Mouse (Mus musculus): ENCODE measurements around the gene Wbp1.
A peak's percentile ranks its signal among the peaks of the same experiment; 100 is the strongest.

The Wbp1 gene

DNA sequence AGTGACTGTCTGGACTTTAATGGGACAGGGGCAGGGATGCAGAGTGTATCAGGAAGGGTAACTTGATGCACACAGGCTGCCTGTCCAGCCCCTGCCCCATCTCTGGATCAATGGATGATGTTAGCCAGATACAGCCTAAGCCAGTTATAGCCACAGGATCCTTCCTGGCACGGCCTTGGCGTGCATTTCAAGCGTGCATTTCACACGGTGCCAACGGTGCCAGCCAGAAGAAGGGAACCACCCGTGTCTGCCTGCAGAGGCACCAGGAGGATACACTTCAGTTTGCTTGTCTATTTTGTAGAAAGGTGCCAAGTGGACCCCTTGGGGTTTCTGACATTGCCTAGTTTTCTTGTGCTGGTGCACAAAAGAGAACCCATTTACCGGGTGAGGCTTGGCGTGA, 18.7 kb upstream of the Wbp1 start:
- no peak for DNase-seq (ENCODE audit: low read depth)

GRCm38 (mm10) chr6:83138056-83138455, 16.7 kb upstream of the Wbp1 start:
- DNase-seq (ENCODE audit: low read depth), result no peak

GRCm38 (mm10) chr6:83137576-83137950, 16.2 kb upstream of the Wbp1 start:
- DNase-seq (ENCODE audit: low read depth), result no peak

GRCm38 (mm10) chr6:83136881-83137575, 15.7 kb upstream of the Wbp1 start:
- no peak for DNase-seq (ENCODE audit: low read depth)

DNA sequence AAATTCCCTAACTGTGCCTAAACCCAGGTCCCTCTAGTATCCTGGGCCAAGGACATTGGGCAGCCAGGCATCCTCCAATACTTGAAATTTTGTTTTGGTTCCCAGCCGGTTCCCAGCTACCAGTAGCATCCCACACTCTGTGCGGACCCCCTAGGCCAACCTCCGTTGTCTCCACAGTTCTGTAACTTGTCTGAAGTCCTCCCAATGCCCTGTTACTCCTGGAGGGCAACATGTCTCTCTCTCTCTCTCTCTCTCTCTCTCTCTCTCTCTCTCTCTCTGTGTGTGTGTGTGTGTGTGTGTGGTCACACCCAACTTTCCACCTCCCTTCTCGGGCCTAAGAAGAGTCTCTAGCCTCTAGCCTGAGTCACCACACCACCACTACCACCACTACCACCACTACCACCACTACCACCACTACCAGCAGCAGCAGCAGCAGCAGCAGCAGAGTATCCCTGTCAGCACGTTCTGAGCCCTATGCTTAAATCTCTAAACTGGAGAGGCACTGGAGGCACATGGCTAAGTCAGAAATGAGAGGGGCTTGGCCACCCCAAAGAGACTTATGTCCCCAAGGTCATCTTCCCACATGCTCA, 15.0 kb upstream of the Wbp1 start:
- DNase-seq (ENCODE audit: low read depth), result no peak

GRCm38 (mm10) chr6:83135571-83136161, 14.3 kb upstream of the Wbp1 start:
- DNase-seq (ENCODE audit: low read depth), result no peak

DNA sequence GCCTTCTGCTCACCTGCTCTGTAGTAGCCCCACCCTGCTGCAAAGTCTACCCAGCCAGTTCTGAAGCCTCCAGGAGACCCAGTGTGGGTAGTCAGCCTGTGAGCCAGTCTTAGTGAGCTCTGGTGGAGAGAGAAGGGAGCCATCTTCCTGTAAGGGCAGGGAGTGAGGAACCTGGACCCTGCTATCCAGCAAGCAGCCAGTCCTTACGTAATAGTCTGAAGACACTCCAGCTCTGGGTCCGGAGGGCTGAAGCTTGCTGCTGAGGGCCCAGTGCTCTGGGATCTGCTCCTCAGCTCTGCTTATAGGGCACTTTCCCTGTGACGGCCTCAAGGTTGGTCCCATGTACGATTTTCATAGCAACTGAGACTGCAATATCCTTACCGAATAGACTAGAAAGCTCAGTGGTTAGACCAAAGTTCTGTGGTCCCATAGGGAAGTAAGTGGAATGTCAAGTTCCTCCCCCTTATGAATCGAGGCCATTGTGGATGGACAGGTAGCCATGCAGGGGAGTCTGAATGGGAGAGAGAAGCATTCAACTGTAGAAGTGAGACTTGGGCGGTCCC, 13.7 kb upstream of the Wbp1 start, which contains the start of gene Rtkn:
Rtkn (plus strand) TSS at position 513 of the 563 bp plus-strand sequence.
- DNase-seq (ENCODE audit: low read depth), result no peak

DNA sequence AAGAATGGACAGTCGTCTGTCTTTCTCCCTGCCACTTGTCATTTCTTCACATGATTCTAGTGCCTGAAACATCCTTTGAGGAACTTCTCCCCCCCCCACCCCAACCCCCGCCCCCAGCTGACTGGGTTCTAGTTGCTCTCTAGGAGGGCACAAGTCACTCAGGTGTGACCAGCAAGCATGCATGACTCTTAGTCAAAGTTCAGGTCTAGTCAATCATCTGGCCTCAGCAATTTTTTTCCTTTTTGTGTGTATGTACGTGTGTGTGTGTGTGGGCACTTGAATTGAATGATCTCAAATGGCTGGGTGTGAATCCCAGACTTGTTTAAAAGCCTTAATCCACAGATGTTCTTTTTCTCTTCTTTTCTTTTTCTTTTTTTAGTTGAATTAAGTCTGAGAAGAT, 12.9 kb upstream of the Wbp1 start:
- no peak for DNase-seq (ENCODE audit: low read depth)

- no peak for DNase-seq (ENCODE audit: low read depth)
These were observed 11.0 kb upstream of the Wbp1 start for GRCm38 (mm10) chr6:83132176-83132919.

- DNase-seq (ENCODE audit: low read depth), result no peak
These were observed 10.2 kb upstream of the Wbp1 start for GRCm38 (mm10) chr6:83131469-83132034.

DNA sequence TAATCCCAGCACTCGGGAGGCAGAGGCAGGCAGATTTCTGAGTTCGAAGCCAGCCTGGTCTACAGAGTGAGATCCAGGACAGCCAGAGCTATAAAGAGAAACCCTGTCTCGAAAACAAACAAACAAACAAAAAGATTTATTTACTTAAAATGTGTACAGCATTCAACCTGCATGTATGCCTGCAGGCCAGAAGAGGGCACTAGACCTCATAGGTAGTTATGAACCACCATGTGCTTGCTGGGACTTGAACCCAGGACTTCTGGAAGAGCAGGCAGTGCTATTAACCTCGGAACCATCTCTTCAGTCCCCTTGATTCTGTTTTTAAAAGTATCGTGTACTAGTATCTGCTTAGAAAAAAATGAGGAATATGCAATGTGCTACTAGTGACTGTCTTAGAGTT, 6.1 kb upstream of the Wbp1 start:
- DNase-seq (ENCODE audit: low read depth), result no peak

DNA sequence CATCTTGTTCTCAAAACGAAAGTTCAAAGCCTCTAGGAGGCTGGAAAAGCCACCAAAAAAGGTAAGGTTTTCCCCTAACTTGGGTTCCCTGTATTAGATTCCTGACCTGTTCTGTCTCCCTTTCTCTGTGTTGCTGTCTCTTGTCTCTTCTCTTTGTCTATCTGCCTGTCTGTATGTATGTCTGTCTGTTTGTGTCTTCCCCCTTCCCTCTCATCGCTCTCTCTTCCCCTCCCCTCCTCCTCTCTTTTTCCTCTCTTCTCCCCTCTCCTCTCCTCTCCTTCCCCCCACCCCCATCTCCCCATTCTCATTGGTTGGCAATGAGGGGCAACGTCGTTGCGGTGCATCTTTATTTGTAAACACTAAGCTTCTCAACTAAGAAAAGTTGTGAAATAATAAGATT, 4.0 kb upstream of the Wbp1 start, which contains the start of gene Ino80b:
Ino80b (minus strand) TSS at position 101 of the 400 bp plus-strand sequence.
- DNase-seq (ENCODE audit: low read depth), result no peak

GRCm38 (mm10) chr6:83124851-83125312, 3.5 kb upstream of the Wbp1 start:
- DNase-seq (ENCODE audit: low read depth), result peak; percentile 97

GRCm38 (mm10) chr6:83122961-83123360, 1.6 kb upstream of the Wbp1 start:
- DNase-seq (ENCODE audit: low read depth), result no peak

- no peak for DNase-seq (ENCODE audit: low read depth)
These were observed 728 bp upstream of the Wbp1 start for GRCm38 (mm10) chr6:83121863-83122710.

GRCm38 (mm10) chr6:83119734-83120051, 1.7 kb downstream of the Wbp1 start:
- DNase-seq (ENCODE audit: low read depth), result no peak

GRCm38 (mm10) chr6:83118825-83119733, 2.3 kb downstream of the Wbp1 start:
- no peak for DNase-seq (ENCODE audit: low read depth)

DNA sequence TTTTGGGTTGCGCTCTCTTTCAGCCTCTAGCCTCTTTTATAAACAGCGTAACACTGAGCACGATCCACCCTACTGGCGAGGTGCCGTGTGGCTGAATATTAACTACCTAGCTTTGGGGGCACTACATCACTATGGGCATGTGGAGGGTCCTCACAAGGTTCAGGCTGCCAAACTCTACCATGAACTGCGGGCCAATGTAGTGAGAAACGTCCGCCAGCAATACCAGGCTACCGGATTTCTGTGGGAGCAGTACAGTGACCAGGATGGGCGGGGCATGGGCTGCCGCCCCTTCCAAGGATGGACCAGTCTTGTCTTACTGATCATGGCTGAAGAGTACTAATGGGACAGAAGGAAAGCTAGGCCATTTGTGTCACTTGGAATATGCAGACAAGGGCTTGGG, 3.0 kb downstream of the Wbp1 start:
- DNase-seq (ENCODE audit: low read depth), result no peak

GRCm38 (mm10) chr6:83117616-83118015, 3.7 kb downstream of the Wbp1 start:
- no peak for DNase-seq (ENCODE audit: low read depth)

DNA sequence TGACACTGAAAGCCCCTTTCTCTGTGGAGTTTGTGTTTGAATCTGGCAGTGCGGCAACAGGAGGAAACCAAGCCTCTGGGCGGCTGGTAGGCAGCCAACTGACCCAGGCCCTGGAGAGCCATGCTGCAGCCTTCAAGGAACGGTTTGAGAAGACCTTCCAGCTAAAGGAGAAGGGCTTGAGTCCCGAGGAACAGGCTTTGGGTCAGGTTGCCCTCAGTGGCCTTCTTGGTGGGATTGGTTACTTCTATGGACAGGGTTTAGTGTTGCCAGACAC, 4.3 kb downstream of the Wbp1 start:
- no peak for DNase-seq (ENCODE audit: low read depth)
